Mouse (Mus musculus) stomach, embryonic 16.5 days (tissue): ENCODE data around the gene Gm49387. TPM values are rescaled to one million over a fixed set of nuclear protein-coding genes. Genes with fewer than 3 reads are reported as not detected.
"Not testable (repeated sequence)": the region's sequence is repeated elsewhere in the genome, so short reads cannot be mapped to it uniquely, and the experiment has no call there.

Experiments used
- ATAC-seq: fragments of 200-750 bp; cut with Nextera tagmentation; 2 replicates; pipeline ENCODE4 v1.8.0; 2017; ENCODE audit warnings: moderate number of reproducible peaks, moderate TSS enrichment; ENCODE audit not compliant: insufficient read depth, low FRiP score
- H3K27ac ChIP-seq: fragments of 300-500 bp; sonication (generic); 2 replicates; pipeline ENCODE4 v1.5.1; 2014; ENCODE audit warnings: low read length
- H3K27me3 ChIP-seq: fragments of 300-500 bp; sonication (generic); 2 replicates; pipeline ENCODE4 v1.6.1; 2014; ENCODE audit warnings: low read length, control low read depth, mixed read lengths; ENCODE audit not compliant: control insufficient read depth, insufficient read depth
- H3K36me3 ChIP-seq: fragments of 300-500 bp; sonication (generic); 2 replicates; pipeline ENCODE4 v1.6.1; 2014; ENCODE audit warnings: low read length; ENCODE audit not compliant: control insufficient read depth, insufficient read depth
- H3K4me1 ChIP-seq: fragments of 300-500 bp; sonication (generic); 2 replicates; pipeline ENCODE4 v1.6.1; 2014; ENCODE audit warnings: low read length, control low read depth, mixed read lengths; ENCODE audit not compliant: control insufficient read depth, insufficient read depth
- H3K4me2 ChIP-seq: fragments of 300-500 bp; sonication (generic); 2 replicates; pipeline ENCODE4 v1.6.1; 2014; ENCODE audit warnings: low read depth, low read length, mixed read lengths
- H3K4me3 ChIP-seq: fragments of 300-500 bp; sonication (generic); replicated peaks from 2 replicates; pipeline ENCODE4 v1.5.1; 2014; ENCODE audit warnings: mild to moderate bottlenecking, low read length
- H3K9ac ChIP-seq: fragments of 300-500 bp; sonication (generic); 2 replicates; pipeline ENCODE4 v1.6.1; 2014; ENCODE audit warnings: low read length
- H3K9me3 ChIP-seq: fragments of 300-500 bp; sonication (generic); replicated peaks from 2 replicates; pipeline ENCODE4 v1.6.1; 2016; ENCODE audit warnings: low read length, control low read depth; ENCODE audit not compliant: control insufficient read depth
- WGBS: fragments of 180-500 bp; shearing (Covaris S2); extraction: QIAGEN DNeasy Blood & Tissue Kit; methylation state at CpG from one replicate; pipeline ENCODE4 v1.1.7; 2014; 5-methylcytosine and 5-hydroxymethylcytosine counted together
- polyA plus RNA-seq: library from polyadenylated mRNA; unstranded; fragments of >200 nt; fragmentation: Nextera tagmentation; extraction: Ambion mirVana; gene quantifications from 2 replicates; pipeline ENCODE4 v1.2.1, GENCODE M21; 2015

Gm49387 gene
- polyA plus RNA-seq, 1 experiment from 2014 or later, result 0.77 TPM

GRCm38 (mm10) chr14:31617997-31618396, 22.7 kb downstream of the Gm49387 start:
- H3K4me1 ChIP-seq, result no peaks in the 10 kb centered on the region
- H3K4me3 ChIP-seq, result no peak overlapping the region
- no peaks in the 10 kb centered on the region for H3K9me3 ChIP-seq
- no peak overlapping the region for H3K4me2 ChIP-seq
- ATAC-seq, result no peak
- no peaks in the 10 kb centered on the region for H3K36me3 ChIP-seq
- 70% methylated on average over 3 of the region's 3 CpGs for WGBS
- H3K27me3 ChIP-seq, result no peaks in the 10 kb centered on the region
- H3K9ac ChIP-seq, result no peak overlapping the region
- H3K27ac ChIP-seq, result no peak overlapping the region

- no peak overlapping the region for H3K4me2 ChIP-seq
- ATAC-seq, result no peak
- H3K27me3 ChIP-seq, result no peaks in the 10 kb centered on the region
- no peaks in the 10 kb centered on the region for H3K9me3 ChIP-seq
- 80% methylated on average over 9 of the region's 9 CpGs for WGBS
- H3K4me1 ChIP-seq, result no peaks in the 10 kb centered on the region
- H3K27ac ChIP-seq, result no peak overlapping the region
- no peaks in the 10 kb centered on the region for H3K36me3 ChIP-seq
- no peak overlapping the region for H3K4me3 ChIP-seq
- no peak overlapping the region for H3K9ac ChIP-seq
These were observed 23.5 kb downstream of the Gm49387 start for GRCm38 (mm10) chr14:31617204-31617603.

GRCm38 (mm10) chr14:31613671-31614070, 27.0 kb downstream of the Gm49387 start:
- ATAC-seq, result no peak
- Histone ChIP-seq H3K36me3 (no peaks in the 10 kb centered on the region), H3K9me3 (no peaks in the 10 kb centered on the region), H3K4me2 (no peak overlapping the region), H3K4me1 (no peaks in the 10 kb centered on the region), H3K27me3 (no peaks in the 10 kb centered on the region), H3K9ac (no peak overlapping the region), H3K4me3 (no peak overlapping the region), H3K27ac (no peak overlapping the region)
- whole genome bisulfite sequencing, result 79% methylated on average over 5 of the region's 5 CpGs

GRCm38 (mm10) chr14:31611986-31612385, 28.7 kb downstream of the Gm49387 start:
- Histone ChIP-seq H3K27me3 (no peaks in the 10 kb centered on the region), H3K4me2 (no peak overlapping the region), H3K27ac (no peak overlapping the region), H3K9me3 (no peaks in the 10 kb centered on the region), H3K36me3 (no peaks in the 10 kb centered on the region), H3K9ac (no peak overlapping the region), H3K4me1 (no peaks in the 10 kb centered on the region), H3K4me3 (no peak overlapping the region)
- no peak for ATAC-seq
- WGBS, result 68% methylated on average over 4 of the region's 4 CpGs

DNA sequence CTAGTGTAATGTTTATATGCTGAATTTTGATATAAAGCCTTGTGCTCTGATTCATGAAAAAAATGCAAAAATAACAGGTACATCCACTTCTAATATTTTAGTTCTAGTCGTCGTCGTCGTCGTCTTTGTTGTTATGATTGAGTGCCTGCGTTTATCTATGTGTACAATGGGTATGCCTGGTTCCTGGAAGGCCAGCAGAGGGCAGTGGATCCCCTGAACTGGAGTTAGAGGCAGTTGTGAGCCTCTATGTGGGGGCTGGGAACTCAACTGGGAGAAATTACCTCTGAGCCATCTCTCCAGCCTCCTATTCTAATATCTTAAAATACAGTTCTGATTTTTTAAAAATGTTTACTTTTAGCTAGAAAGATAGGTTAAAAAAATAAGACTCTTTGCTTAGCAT, 35.2 kb downstream of the Gm49387 start:
- ATAC-seq, result no peak
- no peaks in the 10 kb centered on the region for H3K9me3 ChIP-seq
- H3K27ac ChIP-seq, result no peak overlapping the region
- no peak overlapping the region for H3K9ac ChIP-seq
- no peaks in the 10 kb centered on the region for H3K4me1 ChIP-seq
- H3K4me2 ChIP-seq, result no peak overlapping the region
- WGBS, result 55% methylated on average over 6 of the region's 6 CpGs
- H3K36me3 ChIP-seq, result no peaks in the 10 kb centered on the region
- H3K27me3 ChIP-seq, result no peaks in the 10 kb centered on the region
- H3K4me3 ChIP-seq, result no peak overlapping the region

- no peak overlapping the region for H3K4me3 ChIP-seq
- H3K9ac ChIP-seq, result no peak overlapping the region
- H3K4me2 ChIP-seq, result no peak overlapping the region
- no peaks in the 10 kb centered on the region for H3K9me3 ChIP-seq
- no peak for ATAC-seq
- H3K27me3 ChIP-seq, result no peaks in the 10 kb centered on the region
- H3K27ac ChIP-seq, result no peak overlapping the region
- H3K4me1 ChIP-seq, result no peaks in the 10 kb centered on the region
- no peaks in the 10 kb centered on the region for H3K36me3 ChIP-seq
- 67% methylated on average over 5 of the region's 5 CpGs for WGBS
These were observed 35.8 kb downstream of the Gm49387 start for GRCm38 (mm10) chr14:31604916-31605315.

- H3K36me3 ChIP-seq, H3K9me3 ChIP-seq, H3K4me2 ChIP-seq, H3K4me3 ChIP-seq, H3K27ac ChIP-seq, H3K27me3 ChIP-seq, H3K4me1 ChIP-seq, H3K9ac ChIP-seq, ATAC-seq: not testable (repeated sequence)
- 83% methylated on average over 6 of the region's 6 CpGs for WGBS
These were observed 38.1 kb downstream of the Gm49387 start for GRCm38 (mm10) chr14:31602616-31602979.

GRCm38 (mm10) chr14:31601908-31602615, 38.6 kb downstream of the Gm49387 start:
- H3K9ac ChIP-seq, result no peak overlapping the region
- H3K27ac ChIP-seq, result no peak overlapping the region
- H3K4me2 ChIP-seq, result no peak overlapping the region
- WGBS, result 87% methylated on average over 14 of the region's 14 CpGs
- ATAC-seq, result no peak
- H3K4me1 ChIP-seq, result no peaks in the 10 kb centered on the region
- H3K9me3 ChIP-seq, result no peaks in the 10 kb centered on the region
- H3K27me3 ChIP-seq, result no peaks in the 10 kb centered on the region
- H3K36me3 ChIP-seq, result no peaks in the 10 kb centered on the region
- H3K4me3 ChIP-seq, result no peak overlapping the region

DNA sequence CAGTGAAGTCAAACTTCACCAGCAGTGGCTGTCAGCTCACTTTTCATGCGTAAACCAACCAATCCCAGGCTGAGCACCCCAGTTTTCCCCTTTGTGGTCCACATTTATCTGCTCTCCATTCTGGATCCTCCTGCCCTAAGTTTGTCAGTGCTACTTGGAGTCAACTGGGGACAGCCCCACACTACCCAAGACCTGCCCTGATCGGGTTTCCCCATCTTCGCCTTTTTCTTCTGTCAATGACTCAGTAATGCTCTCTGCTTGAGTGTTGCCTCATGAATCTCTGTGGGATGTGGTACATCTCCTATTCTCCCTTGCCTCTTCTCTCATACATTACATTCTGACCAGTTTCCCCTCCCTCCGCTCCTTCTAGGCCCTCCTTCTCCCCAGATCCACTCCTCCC, 43.2 kb downstream of the Gm49387 start:
- Histone ChIP-seq H3K4me2 (no peak overlapping the region), H3K9ac (no peak overlapping the region), H3K27me3 (no peaks in the 10 kb centered on the region), H3K9me3 (0 out of 2 replicates have a peak, but pooled peaks cover 3% of the 10 kb centered on the region), H3K27ac (no peak overlapping the region), H3K36me3 (no peaks in the 10 kb centered on the region), H3K4me1 (no peaks in the 10 kb centered on the region), H3K4me3 (no peak overlapping the region)
- ATAC-seq, result no peak
- WGBS, result 92% methylated on average over 4 of the region's 4 CpGs
